Mouse (Mus musculus): ENCODE data around the gene Paf1.

Gene Paf1

DNA sequence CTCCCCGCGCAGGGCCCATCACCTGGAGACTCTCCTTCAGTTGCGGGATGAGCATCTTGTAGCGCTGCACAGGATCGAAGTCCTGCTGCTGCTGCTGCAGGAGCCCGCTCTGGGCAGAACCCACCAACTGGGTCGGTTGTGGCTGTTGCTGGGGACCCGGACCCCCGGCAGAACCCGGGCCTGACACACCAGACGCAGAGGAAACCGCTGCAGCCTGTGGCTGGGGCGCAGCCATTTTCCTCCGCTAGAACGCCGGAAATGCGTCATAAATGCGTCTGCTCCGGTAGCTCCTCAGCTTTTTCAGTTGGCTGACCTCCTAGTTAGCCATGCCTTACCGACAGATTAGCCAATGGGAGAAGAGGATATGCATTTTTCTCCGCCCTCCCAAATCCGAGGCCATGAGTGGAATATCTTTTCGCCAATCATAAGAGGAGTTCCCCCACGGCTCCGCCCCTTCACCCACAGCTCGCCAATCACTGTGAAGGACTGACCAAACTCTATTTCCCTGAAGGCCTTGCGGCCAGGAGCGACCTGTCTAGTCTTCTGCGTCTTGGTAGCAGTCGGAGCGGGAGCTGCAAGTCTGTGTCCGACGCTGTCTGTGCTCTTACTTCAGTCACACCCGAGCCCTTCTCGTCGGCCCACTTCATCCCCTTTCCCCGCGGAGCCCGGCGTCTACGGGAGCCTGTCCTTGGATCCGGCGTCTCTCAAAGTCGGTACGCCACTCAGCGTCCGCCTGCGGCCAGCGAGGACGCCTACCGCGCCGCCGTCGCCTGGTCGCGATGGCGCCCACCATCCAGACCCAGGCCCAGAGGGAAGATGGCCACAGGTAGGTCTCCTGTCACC, at the start of gene Paf1, which contains the start of gene Med29:
TSS of gene Paf1 (plus strand) at position 523 of the 843 bp plus-strand sequence.
TSS of gene Med29 (minus strand) at position 280 of the 843 bp plus-strand sequence.
- peak; percentile 100 for DNase-seq

GRCm38 (mm10) chr7:28344637-28345036, 48.1 kb upstream of the Paf1 start:
- DNase-seq: no peak

DNA sequence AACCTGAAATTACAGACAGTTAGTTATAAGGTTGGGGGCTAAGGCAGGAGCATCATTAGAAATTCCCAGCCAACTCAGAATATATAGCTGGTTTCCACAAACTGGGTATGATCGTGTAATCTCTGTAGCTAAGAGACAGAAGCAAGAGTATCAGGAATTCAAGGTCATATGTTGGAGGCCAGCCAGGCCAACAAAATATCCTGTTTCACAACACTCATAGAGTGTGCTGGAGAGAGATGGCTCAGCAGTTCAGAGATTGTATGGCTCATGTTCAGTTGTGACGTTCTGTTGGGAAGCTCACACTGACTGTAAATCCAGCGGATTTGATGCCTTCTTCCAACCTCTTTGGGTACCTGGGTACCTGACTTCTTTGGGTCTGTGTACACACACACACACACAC, 45.0 kb upstream of the Paf1 start:
- peak; percentile 87 for DNase-seq

- peak; percentile 76 for DNase-seq
These were observed 44.1 kb upstream of the Paf1 start for GRCm38 (mm10) chr7:28348601-28349000.

- DNase-seq: peak; percentile 100
These were observed 42.4 kb upstream of the Paf1 start, which contains the start of gene Rps16 for GRCm38 (mm10) chr7:28350155-28350883. Gene Rps16 (plus strand): TSS chr7:28350652.

DNA sequence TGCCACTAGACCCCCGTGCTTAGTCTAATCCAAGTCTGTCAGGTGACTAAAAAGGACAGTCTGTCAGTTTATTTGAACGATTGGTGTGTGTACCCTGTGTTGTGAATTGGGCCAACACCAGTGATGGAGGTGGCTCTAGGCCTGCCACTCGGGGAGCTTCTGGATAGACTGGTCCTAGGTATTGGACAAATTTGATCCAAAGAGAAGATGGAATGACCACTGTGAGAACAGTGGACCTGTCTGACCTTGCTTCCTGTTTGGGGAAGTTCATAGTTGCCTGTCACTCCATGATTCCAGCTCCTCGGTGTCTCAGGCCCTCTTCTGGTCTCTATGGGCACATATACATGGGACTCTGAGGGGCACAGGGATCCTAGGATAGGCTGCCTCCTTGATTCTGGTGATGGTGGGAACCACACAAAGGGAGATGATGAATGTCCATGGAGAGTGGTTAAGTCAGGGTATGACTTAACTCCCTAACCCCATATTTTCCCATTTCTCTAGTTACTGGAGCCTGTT, 41.0 kb upstream of the Paf1 start:
- DNase-seq: peak; percentile 80

DNA sequence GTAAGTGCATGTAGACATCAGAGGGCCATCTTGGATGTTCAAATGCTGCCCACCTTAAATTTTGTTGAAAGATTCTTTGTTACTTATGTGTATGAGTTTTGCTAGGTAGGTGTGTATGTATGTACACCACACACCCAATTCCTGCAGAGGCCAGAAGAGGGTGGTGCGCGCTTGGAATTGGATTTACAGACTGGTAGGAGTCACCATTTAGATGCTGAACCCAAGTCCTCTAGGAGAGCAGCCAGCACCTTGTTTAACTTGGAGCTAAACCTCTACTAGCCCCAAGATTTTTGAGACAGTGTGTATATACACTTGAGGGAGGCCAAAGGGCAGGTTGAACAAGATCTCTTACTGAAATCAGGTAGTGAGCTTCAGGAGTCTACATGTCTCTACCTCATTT, 39.5 kb upstream of the Paf1 start:
- DNase-seq: peak; percentile 69

- peak; percentile 83 for DNase-seq
These were observed 38.6 kb upstream of the Paf1 start for GRCm38 (mm10) chr7:28354113-28354581.

- DNase-seq: no peak
These were observed 38.2 kb upstream of the Paf1 start for GRCm38 (mm10) chr7:28354596-28354995.

GRCm38 (mm10) chr7:28355221-28355620, 37.5 kb upstream of the Paf1 start:
- DNase-seq: peak; percentile 87

DNA sequence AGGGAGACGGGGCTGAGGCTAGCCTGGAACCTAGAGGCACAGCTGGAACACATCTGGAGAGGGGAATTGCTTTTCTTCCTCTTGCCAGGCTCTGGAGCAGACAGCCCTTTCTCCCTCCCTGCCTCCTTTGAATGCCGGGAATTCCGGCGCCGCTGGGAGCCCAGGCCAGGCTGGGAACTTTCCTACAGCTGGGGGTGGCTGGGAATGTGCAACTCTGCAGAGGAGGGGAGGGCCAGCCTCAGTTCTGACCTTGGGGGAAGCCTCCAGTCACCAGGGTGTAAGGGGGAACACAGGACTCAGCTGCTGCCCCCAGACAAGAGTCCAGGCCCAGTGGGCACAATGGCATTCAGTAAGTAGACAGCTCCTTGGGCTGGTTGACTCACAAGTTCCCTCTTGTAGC, 35.8 kb upstream of the Paf1 start:
- DNase-seq: peak; percentile 98

GRCm38 (mm10) chr7:28357984-28358383, 34.8 kb upstream of the Paf1 start:
- peak; percentile 88 for DNase-seq

GRCm38 (mm10) chr7:28358431-28358830, 34.3 kb upstream of the Paf1 start:
- DNase-seq: peak; percentile 90

DNA sequence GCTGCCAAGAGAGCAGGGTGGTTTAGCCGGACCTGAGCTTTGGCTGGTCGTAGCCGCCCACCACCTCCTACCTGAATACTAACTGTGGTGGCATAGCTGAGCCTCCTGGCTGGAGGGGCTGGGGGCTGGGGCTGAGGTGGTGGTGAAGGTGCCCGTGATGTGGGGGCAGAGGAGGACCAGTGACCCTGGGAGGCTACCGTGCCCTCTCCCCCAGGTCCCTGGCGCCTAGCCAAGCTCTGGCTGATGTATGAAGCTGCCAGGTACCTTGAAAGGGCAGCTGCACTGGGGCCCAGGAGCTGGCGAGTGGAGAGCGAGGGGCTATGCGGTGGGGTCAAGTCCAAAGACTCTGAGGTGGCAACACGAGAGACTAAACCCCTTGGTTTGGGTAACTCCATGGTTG, 32.9 kb upstream of the Paf1 start:
- DNase-seq: peak; percentile 93

DNA sequence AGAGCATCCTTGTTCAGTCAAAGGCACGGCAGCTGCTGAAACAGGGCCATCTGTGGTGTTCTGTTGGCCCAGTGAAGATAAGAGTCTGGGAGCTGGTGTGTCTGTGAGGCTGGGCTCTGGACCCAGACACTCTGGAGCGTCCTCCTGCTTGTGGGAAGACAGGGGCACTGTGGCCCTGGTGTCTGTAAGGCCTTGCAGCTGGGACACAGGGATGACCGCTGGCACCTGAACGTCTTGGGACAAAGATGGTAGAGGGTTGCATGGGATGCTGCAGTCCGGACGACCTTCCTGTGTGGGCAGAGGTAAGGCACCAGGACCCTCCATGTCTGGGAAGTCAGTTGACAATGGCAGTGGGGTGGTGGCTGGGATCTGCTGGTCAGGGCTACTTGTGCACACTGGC, 32.5 kb upstream of the Paf1 start:
- DNase-seq: peak; percentile 92

GRCm38 (mm10) chr7:28361647-28362341, 31.0 kb upstream of the Paf1 start:
- peak; percentile 89 for DNase-seq

GRCm38 (mm10) chr7:28362441-28363060, 30.2 kb upstream of the Paf1 start:
- DNase-seq: peak; percentile 90

DNA sequence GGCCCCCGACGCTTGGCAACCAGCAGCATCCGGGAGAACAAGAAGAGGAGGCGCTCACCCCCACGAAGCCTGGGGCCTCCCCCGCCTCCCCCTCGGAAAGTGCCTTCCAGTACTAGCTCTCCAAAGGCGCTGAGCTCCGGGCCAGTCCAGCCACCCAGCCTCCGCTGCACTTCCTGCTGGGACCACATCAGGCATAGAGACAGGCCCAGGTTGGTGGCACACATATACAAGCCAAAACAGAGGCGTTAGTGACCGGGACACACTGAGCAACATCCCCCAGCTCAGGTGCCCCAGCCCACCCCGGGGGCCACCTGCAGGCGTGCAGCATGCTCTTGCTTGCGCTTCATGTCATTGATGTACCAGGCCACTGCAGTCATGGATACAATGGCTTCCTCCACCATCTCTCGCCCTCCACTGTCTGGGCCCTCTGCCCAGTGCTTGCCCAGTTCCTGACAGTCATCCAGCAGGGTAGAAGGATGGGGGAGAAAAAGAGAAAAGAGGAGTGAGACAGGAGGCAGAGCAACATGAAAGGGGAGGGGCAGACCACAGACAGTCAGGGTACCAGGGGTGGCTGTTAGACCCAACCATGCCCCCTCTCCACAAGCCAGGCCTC, 25.0 kb upstream of the Paf1 start:
- DNase-seq: peak; percentile 92

DNA sequence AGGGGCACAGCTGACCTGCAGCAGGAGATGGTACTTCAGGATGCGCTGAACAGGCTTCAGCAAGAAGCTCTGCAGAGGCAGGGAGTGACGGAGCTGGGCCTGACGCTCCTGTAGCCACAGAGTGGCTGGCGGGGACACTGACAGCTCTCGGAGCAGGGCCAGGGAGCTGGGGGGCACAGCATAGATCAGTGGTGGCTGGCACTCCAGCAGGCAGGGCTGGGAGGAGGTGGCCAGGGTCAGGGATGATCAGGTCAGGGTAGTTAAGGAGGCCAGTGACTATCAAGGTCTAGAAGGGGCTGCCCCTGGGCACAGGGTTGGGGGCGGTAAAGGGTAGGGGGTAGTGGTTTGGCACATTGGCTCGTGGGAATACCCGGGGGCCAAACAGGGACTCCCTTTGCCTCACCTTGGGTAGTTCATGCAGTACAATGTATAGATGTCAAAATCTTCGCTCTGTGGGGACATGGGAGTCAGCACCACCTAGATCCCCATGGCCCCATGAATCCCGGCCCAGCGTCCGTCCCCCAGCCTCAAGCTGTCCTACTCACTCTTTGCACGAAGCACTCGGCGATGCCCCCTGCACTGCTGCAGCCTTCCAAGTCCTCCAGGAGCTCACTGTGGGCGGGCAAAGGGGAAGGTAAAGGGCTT, 24.4 kb upstream of the Paf1 start:
- peak; percentile 93 for DNase-seq

- peak; percentile 95 for DNase-seq
These were observed 22.7 kb upstream of the Paf1 start for GRCm38 (mm10) chr7:28370051-28370450.

- DNase-seq: peak; percentile 97
These were observed 21.7 kb upstream of the Paf1 start for GRCm38 (mm10) chr7:28370977-28371513.
